Mouse (Mus musculus) left cerebral cortex, adult 11 months (tissue): Measurements from ENCODE around the gene Galnt16.

Source experiments
- DNase-seq: peaks from one replicate; pipeline ENCODE4 v3.0.0; 2022; ENCODE audit warnings: low spot score

Galnt16 gene

GRCm38 (mm10) chr12:80668391-80668790 lies 150.3 kb downstream of the Galnt16 start:
- DNase-seq, result no peak

- DNase-seq, result peak; percentile 27
Observed at GRCm38 (mm10) chr12:80673170-80673569, 155.1 kb downstream of the Galnt16 start.
